Mouse (Mus musculus): ENCODE data around the gene Zfp385b. TPM values are rescaled to one million over a fixed set of nuclear protein-coding genes. Genes with fewer than 3 reads are reported as not detected.

Zfp385b gene
- polyA plus RNA-seq, 1 experiment from 2014 or later, result 5.6 TPM

DNA sequence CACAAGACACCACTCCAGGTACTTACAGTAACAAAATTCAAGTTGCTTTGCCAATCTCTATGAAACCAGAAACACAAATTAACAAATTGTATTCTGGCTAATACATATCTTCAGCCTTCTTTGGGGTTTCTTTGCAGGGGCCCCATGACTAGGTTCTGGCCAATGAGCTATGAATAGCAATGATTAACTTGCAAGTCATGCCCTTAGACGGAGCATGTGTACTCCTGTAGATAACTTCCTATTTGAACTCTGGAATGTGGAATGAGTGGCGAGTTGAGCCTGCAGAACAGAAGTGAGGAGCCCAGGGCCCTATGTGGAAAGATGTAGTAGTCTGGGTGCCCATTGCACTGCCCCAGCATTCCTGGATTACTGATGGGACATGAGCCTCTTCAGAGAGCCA, 276.8 kb downstream of the Zfp385b start:
- DNase-seq (peak; percentile 54), ATAC-seq (ENCODE audit: insufficient read depth) (peak; percentile 84)
- Histone ChIP-seq H3K9ac (no peak overlapping the region), H3K27me3 (ENCODE audit: insufficient read depth, low read length) (no peaks in the 10 kb centered on the region), H3K36me3 (ENCODE audit: insufficient read depth) (no peaks in the 10 kb centered on the region), H3K4me2 (no peak overlapping the region), H3K4me3 (ENCODE audit: low read depth, low read length) (no peak overlapping the region), H3K4me1 (ENCODE audit: insufficient read depth) (peaks cover 5% of the 10 kb centered on the region; the same call in 1 of the 2 replicates), H3K27ac (ENCODE audit: low read depth) (peak overlapping the region; percentile 67), H3K9me3 (ENCODE audit: low read depth, low read length) (no peaks in the 10 kb centered on the region)
- 34% methylated on average over 2 of the region's 2 CpGs for WGBS
- TF ChIP-seq CTCF (IDR thresholded peaks at IDR 0.05; ENCODE audit: low read depth), result no peak

DNA sequence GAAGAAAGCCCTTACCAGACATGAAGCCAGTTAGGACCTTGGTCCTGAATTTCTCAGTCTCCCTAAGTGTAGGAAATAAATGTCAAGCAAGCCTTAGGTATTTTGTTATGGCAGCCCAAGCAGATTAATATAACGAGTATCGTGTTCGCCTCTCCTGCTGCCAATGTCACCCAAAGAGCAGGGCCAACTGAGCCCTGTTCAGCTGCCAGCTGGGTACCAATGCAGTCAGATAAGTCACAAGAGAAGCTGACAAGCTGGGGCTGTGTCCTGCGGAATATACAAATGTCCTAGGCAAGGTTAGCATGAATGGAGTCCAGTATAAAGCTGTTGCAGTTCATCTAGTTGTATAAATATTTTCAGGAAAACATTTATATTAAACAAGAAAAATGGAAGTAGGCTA, 277.8 kb downstream of the Zfp385b start:
- ATAC-seq (ENCODE audit: insufficient read depth) (no peak), DNase-seq (no peak)
- peaks cover 5% of the 10 kb centered on the region; the same call in 1 of the 2 replicates for H3K4me1 ChIP-seq (ENCODE audit: insufficient read depth)
- H3K9ac ChIP-seq, result no peak overlapping the region
- no peaks in the 10 kb centered on the region for H3K9me3 ChIP-seq (ENCODE audit: low read depth, low read length)
- H3K27ac ChIP-seq (ENCODE audit: low read depth), result peak overlapping the region; percentile 42
- H3K4me3 ChIP-seq (ENCODE audit: low read depth, low read length), result no peak overlapping the region
- 78% methylated on average over 4 of the region's 4 CpGs for WGBS
- no peaks in the 10 kb centered on the region for H3K36me3 ChIP-seq (ENCODE audit: insufficient read depth)
- no peak overlapping the region for H3K4me2 ChIP-seq
- TF ChIP-seq CTCF (IDR thresholded peaks at IDR 0.05; ENCODE audit: low read depth), result no peak
- no peaks in the 10 kb centered on the region for H3K27me3 ChIP-seq (ENCODE audit: insufficient read depth, low read length)

DNA sequence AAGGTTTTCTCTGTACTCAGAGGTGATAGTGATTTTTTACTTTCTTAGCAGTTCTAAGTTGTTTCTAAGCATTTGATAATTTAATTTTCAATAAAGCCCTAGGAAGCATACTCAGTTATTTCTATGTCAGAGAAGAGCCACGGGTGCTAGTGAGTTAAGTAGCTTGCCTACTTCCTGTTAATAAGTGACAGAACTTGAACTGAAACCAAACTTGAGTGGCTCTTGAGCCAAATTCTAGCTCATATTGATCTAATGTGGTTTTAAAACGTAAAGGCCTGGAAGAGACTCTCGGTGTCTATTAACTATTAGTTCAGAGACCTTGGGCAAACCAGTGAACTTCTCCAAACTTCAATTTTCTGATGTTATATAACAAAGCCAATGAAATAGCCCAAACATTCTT, 278.6 kb downstream of the Zfp385b start:
- DNase-seq (peak; percentile 71), ATAC-seq (ENCODE audit: insufficient read depth) (no peak)

DNA sequence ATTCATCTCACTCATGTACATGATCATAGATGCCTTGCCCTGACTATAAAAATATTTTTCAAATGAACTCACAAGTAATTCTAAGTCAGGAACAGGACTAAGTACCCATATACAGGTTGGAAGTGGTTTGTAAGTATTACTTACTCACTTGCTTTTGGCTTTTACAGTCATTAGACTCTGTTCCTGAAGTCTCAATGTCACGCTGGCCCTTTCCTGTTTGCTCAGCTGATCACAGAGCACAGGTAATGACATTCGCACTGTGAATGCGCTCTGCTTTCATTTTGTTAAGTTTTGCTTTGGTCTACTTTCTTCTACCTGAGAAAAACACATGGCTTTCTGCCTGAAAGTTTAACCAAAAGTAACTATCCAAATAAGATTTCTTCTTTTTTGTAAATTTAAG, 282.9 kb downstream of the Zfp385b start:
- Histone ChIP-seq H3K4me1 (ENCODE audit: insufficient read depth) (peaks cover 2% of the 10 kb centered on the region; the same call in 1 of the 2 replicates), H3K4me3 (ENCODE audit: low read depth, low read length) (no peak overlapping the region), H3K9me3 (ENCODE audit: low read depth, low read length) (no peaks in the 10 kb centered on the region), H3K27ac (ENCODE audit: low read depth) (no peak overlapping the region), H3K9ac (no peak overlapping the region), H3K4me2 (no peak overlapping the region), H3K27me3 (ENCODE audit: insufficient read depth, low read length) (no peaks in the 10 kb centered on the region), H3K36me3 (ENCODE audit: insufficient read depth) (no peaks in the 10 kb centered on the region)
- ATAC-seq (ENCODE audit: insufficient read depth) (no peak), DNase-seq (no peak)
- no peak for TF ChIP-seq CTCF (IDR thresholded peaks at IDR 0.05; ENCODE audit: low read depth)
- 58% methylated on average over 3 of the region's 3 CpGs for WGBS

More for the DNA sequence above, 278.6 kb downstream of the Zfp385b start:
- Histone ChIP-seq H3K4me2 (no peak overlapping the region), H3K9ac (no peak overlapping the region), H3K27me3 (ENCODE audit: insufficient read depth, low read length) (no peaks in the 10 kb centered on the region), H3K4me3 (ENCODE audit: low read depth, low read length) (no peak overlapping the region), H3K9me3 (ENCODE audit: low read depth, low read length) (no peaks in the 10 kb centered on the region), H3K36me3 (ENCODE audit: insufficient read depth) (no peaks in the 10 kb centered on the region), H3K4me1 (ENCODE audit: insufficient read depth) (peaks cover 5% of the 10 kb centered on the region; the same call in 1 of the 2 replicates), H3K27ac (ENCODE audit: low read depth) (peak overlapping the region; percentile 42)
- no peak for TF ChIP-seq CTCF (IDR thresholded peaks at IDR 0.05; ENCODE audit: low read depth)
- 51% methylated on average over 3 of the region's 3 CpGs for WGBS

- no peak for ATAC-seq (ENCODE audit: insufficient read depth)
- TF ChIP-seq CTCF (IDR thresholded peaks at IDR 0.05; ENCODE audit: low read depth), result no peak
- H3K27ac ChIP-seq (ENCODE audit: low read depth), result no peak overlapping the region
Observed at GRCm38 (mm10) chr2:77528079-77528752, 291.2 kb downstream of the Zfp385b start.

DNA sequence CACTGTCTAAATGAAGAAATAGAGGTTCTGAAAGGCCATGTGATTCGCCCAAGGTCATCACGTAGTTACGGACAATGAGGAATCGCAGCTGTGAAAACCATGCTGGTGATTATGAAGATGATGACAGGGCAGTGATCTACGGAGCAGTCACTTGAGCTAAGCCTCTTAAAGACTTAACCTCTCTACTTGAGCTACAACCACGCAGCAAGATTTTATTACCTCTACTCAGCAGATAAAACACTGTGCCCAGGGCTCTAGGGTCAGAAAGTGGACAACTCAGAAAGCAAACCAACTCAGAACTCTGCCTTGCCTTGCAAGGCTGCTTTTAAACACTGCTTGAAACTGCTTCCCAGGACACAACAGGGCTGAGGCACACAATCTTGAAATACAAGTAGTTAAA, 291.8 kb downstream of the Zfp385b start:
- Histone ChIP-seq H3K36me3 (ENCODE audit: insufficient read depth) (no peaks in the 10 kb centered on the region), H3K4me2 (no peak overlapping the region), H3K4me1 (ENCODE audit: insufficient read depth) (no peaks in the 10 kb centered on the region; the same call in 1 of the 2 replicates), H3K27ac (ENCODE audit: low read depth) (no peak overlapping the region), H3K9ac (no peak overlapping the region), H3K27me3 (ENCODE audit: insufficient read depth, low read length) (no peaks in the 10 kb centered on the region), H3K9me3 (ENCODE audit: low read depth, low read length) (no peaks in the 10 kb centered on the region), H3K4me3 (ENCODE audit: low read depth, low read length) (no peak overlapping the region)
- no peak for ATAC-seq (ENCODE audit: insufficient read depth)
- no peak for DNase-seq
- TF ChIP-seq CTCF (IDR thresholded peaks at IDR 0.05; ENCODE audit: low read depth), result no peak
- 61% methylated on average over 6 of the region's 6 CpGs for WGBS

More at GRCm38 (mm10) chr2:77528079-77528752, 291.2 kb downstream of the Zfp385b start:
- no peak overlapping the region for H3K4me3 ChIP-seq (ENCODE audit: low read depth, low read length)
- H3K9me3 ChIP-seq (ENCODE audit: low read depth, low read length), result no peaks in the 10 kb centered on the region
- WGBS, result 79% methylated on average over 7 of the region's 7 CpGs
- no peaks in the 10 kb centered on the region; the same call in 1 of the 2 replicates for H3K4me1 ChIP-seq (ENCODE audit: insufficient read depth)
- H3K36me3 ChIP-seq (ENCODE audit: insufficient read depth), result no peaks in the 10 kb centered on the region
- H3K27me3 ChIP-seq (ENCODE audit: insufficient read depth, low read length), result no peaks in the 10 kb centered on the region
- no peak overlapping the region for H3K4me2 ChIP-seq
- DNase-seq, result no peak
- no peak overlapping the region for H3K9ac ChIP-seq

- Histone ChIP-seq H3K27ac (ENCODE audit: low read depth) (no peak overlapping the region), H3K4me2 (no peak overlapping the region), H3K9ac (no peak overlapping the region), H3K27me3 (ENCODE audit: insufficient read depth, low read length) (no peaks in the 10 kb centered on the region), H3K4me1 (ENCODE audit: insufficient read depth) (no peaks in the 10 kb centered on the region; the same call in 1 of the 2 replicates), H3K9me3 (ENCODE audit: low read depth, low read length) (no peaks in the 10 kb centered on the region), H3K4me3 (ENCODE audit: low read depth, low read length) (no peak overlapping the region), H3K36me3 (ENCODE audit: insufficient read depth) (no peaks in the 10 kb centered on the region)
- WGBS, result 33% methylated on average over 4 of the region's 4 CpGs
- ATAC-seq (ENCODE audit: insufficient read depth), result no peak
- peak; percentile 46 for DNase-seq
- TF ChIP-seq CTCF (IDR thresholded peaks at IDR 0.05; ENCODE audit: low read depth), result no peak
Observed at GRCm38 (mm10) chr2:77526803-77527202, 292.6 kb downstream of the Zfp385b start.
